Mouse (Mus musculus): ENCODE measurements around the gene Tnfsf18. TPM values are rescaled to one million over a fixed set of nuclear protein-coding genes. Genes with fewer than 3 reads are reported as not detected.

Gene Tnfsf18
- polyA plus RNA-seq (2015; fragmentation: Nextera tagmentation; extraction: Ambion mirVana): not detected in 2 replicates

DNA sequence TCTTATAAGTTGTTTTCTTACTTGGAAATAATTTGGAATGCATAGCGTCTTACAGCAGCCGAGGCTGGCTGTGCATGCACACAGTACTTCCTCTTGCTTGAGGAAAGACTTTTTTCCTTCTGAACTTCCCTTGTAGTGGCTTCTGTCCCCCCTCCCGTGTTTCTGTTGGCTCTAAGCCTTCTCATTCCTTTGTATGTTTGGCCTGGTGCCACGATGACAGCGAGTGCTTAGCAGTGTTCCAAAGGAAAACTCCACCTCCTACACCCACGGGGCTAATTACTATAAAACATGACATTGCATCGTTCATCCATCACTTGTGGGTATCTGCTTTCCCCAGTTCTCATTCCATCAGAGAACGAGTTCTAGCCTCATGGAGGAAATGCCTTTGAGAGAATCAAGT is at the start of gene Tnfsf18:
Gene Tnfsf18, plus strand, starts transcription at position 313 of the 400 bp plus-strand sequence.
- peaks cover 7% of the 10 kb centered on the region; the same call in 1 of the 2 replicates for H3K4me1 ChIP-seq (ENCODE audit: control insufficient read depth, insufficient read depth, low read length)
- H3K27me3 ChIP-seq (replicated peaks; ENCODE audit: control insufficient read depth, insufficient read depth, low read length): no peaks in the 10 kb centered on the region
- no peak within 1 kb of the TSS for H3K4me3 ChIP-seq (ENCODE audit: low read length)
- WGBS: 37% methylated on average over 8 of the region's 8 CpGs
- no peak within 1 kb of the TSS for H3K9ac ChIP-seq (ENCODE audit: low read depth, low read length)
- H3K36me3 ChIP-seq (ENCODE audit: control insufficient read depth, insufficient read depth, low read length): no peaks in the 10 kb centered on the region
- no peak within 1 kb of the TSS; the same call in 1 of the 2 replicates for H3K27ac ChIP-seq (ENCODE audit: low read length)
- peak; percentile 75 for ATAC-seq
- H3K9me3 ChIP-seq (ENCODE audit: control insufficient read depth, low read length): no peaks in the 10 kb centered on the region
- no peak within 1 kb of the TSS for H3K4me2 ChIP-seq (ENCODE audit: low read depth, low read length)

DNA sequence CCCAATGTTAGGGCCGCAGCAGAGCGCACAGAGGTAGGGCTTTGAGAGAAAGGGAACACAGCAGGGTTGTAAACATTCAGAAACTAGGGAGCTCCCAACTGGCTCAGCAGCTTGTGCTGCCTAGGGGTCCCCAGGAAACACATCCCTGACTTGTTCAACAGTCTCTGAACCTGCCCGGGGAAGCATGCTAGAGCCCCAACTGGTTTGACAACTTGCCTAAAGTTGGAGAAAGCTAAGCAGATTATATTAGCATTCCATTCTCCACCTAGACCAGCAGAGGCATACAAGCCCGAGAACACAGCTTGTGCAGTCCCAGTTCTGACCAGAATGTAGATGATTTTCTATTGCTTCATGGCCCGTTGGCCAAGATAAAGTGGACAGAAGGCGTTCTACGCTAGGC is 49.6 kb upstream of the Tnfsf18 start:
- Histone ChIP-seq H3K4me1 (ENCODE audit: control insufficient read depth, insufficient read depth, low read length) (no peaks in the 10 kb centered on the region), H3K9me3 (ENCODE audit: control insufficient read depth, low read length) (no peaks in the 10 kb centered on the region), H3K4me3 (ENCODE audit: low read length) (no peak overlapping the region), H3K4me2 (ENCODE audit: low read depth, low read length) (no peak overlapping the region), H3K27ac (ENCODE audit: low read length) (no peak overlapping the region), H3K9ac (ENCODE audit: low read depth, low read length) (no peak overlapping the region), H3K36me3 (ENCODE audit: control insufficient read depth, insufficient read depth, low read length) (no peaks in the 10 kb centered on the region), H3K27me3 (replicated peaks; ENCODE audit: control insufficient read depth, insufficient read depth, low read length) (no peaks in the 10 kb centered on the region)
- ATAC-seq: peak; percentile 59; the same call in 1 of the 2 replicates
- WGBS: 65% methylated on average over 7 of the region's 7 CpGs

DNA sequence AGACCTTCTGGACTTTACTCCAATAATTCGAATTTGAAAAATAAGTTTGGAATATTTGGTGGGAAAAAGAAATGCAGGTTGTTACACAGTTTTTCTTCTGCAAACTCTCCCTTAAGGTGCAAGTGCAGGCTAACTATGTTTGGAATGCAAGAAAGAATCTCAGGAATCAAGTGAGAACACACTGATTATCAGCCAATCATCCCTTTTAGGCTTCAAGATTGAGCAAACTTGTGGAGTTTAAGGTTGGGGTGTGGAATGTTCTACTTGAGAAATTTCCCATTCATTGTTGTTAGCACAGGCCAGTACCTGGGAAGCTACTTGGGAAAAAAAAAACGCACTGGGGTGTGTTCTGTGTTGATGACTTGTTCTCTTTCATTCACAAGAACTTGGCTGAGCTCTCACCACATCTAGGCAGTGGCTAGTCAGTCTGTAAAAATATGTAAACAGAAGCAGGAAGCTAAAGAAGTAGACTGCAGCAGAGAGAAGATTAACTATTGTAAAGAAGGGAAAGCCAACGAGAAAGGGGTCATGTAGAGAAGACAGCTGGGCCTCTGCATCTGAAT is 42.7 kb upstream of the Tnfsf18 start:
- H3K9ac ChIP-seq (ENCODE audit: low read depth, low read length): no peak overlapping the region
- no peak for ATAC-seq
- H3K4me3 ChIP-seq (ENCODE audit: low read length): no peak overlapping the region
- H3K27ac ChIP-seq (ENCODE audit: low read length): no peak overlapping the region
- H3K4me2 ChIP-seq (ENCODE audit: low read depth, low read length): no peak overlapping the region
- no peaks in the 10 kb centered on the region for H3K27me3 ChIP-seq (replicated peaks; ENCODE audit: control insufficient read depth, insufficient read depth, low read length)
- no peaks in the 10 kb centered on the region for H3K9me3 ChIP-seq (ENCODE audit: control insufficient read depth, low read length)
- no peaks in the 10 kb centered on the region for H3K36me3 ChIP-seq (ENCODE audit: control insufficient read depth, insufficient read depth, low read length)
- WGBS: 33% methylated on average over 3 of the region's 3 CpGs
- H3K4me1 ChIP-seq (ENCODE audit: control insufficient read depth, insufficient read depth, low read length): no peaks in the 10 kb centered on the region

DNA sequence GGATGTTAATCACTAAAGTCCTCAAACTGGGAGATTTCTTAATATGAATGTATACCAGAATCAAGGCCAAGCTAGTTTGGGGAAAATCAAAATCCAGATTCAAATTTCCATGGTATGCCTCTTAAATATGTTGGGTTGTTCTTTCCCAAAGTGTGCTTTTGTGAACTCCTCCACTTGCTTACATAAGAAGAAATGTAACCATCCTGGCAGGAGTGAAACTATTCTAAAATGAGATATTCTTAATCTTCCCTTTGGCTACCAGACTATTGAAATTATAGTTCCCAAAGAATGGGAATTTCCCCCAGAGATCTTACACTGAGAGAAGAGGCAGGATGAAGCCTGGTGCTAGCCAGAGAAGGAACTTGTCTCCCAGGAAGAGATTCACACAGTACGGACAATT is 42.2 kb upstream of the Tnfsf18 start:
- H3K27ac ChIP-seq (ENCODE audit: low read length): no peak overlapping the region
- 84% methylated on average over 1 of the region's 1 CpGs for WGBS

DNA sequence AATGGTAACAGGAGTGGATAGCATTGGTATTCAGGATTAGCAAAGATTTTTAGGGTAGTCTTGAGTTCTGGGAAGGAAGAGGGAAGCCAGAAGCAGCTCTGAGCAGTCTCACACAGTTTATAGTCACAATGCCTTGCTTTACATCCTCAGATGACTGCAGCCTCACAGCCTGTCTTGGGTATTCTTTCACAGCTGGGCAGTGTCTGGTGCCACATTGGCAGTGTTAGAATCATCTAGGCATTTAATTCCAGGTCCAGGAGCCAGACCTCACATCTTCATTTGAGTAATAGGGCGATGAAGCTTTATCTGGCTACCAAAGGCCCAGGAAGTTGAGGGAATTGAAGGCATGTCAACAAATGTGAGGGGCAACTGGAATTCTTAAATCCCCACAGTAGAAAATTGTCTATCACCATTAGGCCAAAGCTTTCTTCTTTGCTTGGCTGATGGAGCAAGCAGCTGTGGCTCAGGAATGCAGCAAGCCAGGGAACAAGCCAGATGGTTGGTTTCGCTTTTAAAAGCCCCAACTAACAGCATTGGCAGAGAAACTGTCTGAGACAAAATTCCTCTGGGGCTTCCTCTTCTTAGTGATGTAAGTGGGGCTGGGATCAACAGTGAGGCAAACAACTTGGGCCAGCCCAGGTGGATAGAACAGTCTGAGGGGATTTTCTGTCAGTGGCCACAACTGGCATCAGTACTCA is 30.9 kb upstream of the Tnfsf18 start:
- no peaks in the 10 kb centered on the region for H3K27me3 ChIP-seq (replicated peaks; ENCODE audit: control insufficient read depth, insufficient read depth, low read length)
- H3K4me3 ChIP-seq (ENCODE audit: low read length): no peak overlapping the region
- no peak overlapping the region for H3K4me2 ChIP-seq (ENCODE audit: low read depth, low read length)
- H3K27ac ChIP-seq (ENCODE audit: low read length): peak overlapping the region; percentile 31; the same call in 1 of the 2 replicates
- H3K4me1 ChIP-seq (ENCODE audit: control insufficient read depth, insufficient read depth, low read length): no peaks in the 10 kb centered on the region
- no peaks in the 10 kb centered on the region for H3K9me3 ChIP-seq (ENCODE audit: control insufficient read depth, low read length)
- WGBS: 66% methylated on average over 2 of the region's 2 CpGs
- ATAC-seq: no peak; the same call in 1 of the 2 replicates
- H3K9ac ChIP-seq (ENCODE audit: low read depth, low read length): no peak overlapping the region
- no peaks in the 10 kb centered on the region for H3K36me3 ChIP-seq (ENCODE audit: control insufficient read depth, insufficient read depth, low read length)

More for the DNA sequence above, 42.2 kb upstream of the Tnfsf18 start:
- Histone ChIP-seq H3K9ac (ENCODE audit: low read depth, low read length) (no peak overlapping the region), H3K36me3 (ENCODE audit: control insufficient read depth, insufficient read depth, low read length) (no peaks in the 10 kb centered on the region), H3K4me3 (ENCODE audit: low read length) (no peak overlapping the region), H3K4me2 (ENCODE audit: low read depth, low read length) (no peak overlapping the region), H3K4me1 (ENCODE audit: control insufficient read depth, insufficient read depth, low read length) (no peaks in the 10 kb centered on the region), H3K27me3 (replicated peaks; ENCODE audit: control insufficient read depth, insufficient read depth, low read length) (no peaks in the 10 kb centered on the region), H3K9me3 (ENCODE audit: control insufficient read depth, low read length) (no peaks in the 10 kb centered on the region)
- no peak for ATAC-seq

DNA sequence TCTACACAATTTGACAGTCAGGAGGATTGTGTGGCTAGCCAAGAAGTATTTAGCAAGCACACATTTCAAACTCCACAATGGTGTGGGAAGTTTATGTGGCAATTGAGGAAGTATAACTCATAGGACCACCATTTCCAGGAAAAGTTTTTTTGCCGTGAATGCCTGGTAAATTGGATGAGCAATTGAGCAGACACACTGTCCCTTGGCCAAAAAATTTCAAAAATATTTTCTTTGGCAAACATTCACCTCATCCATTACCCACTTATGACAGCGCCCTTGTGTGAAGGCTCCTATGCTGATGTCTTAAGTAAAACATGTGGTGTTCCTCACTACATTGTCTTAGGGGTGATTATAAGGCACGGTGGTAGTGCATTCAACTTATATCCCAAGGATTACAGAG is 17.2 kb upstream of the Tnfsf18 start:
- no peaks in the 10 kb centered on the region for H3K36me3 ChIP-seq (ENCODE audit: control insufficient read depth, insufficient read depth, low read length)
- H3K27ac ChIP-seq (ENCODE audit: low read length): no peak overlapping the region
- H3K9me3 ChIP-seq (ENCODE audit: control insufficient read depth, low read length): no peaks in the 10 kb centered on the region
- H3K4me2 ChIP-seq (ENCODE audit: low read depth, low read length): no peak overlapping the region
- 74% methylated on average over 3 of the region's 3 CpGs for WGBS
- ATAC-seq: no peak
- H3K9ac ChIP-seq (ENCODE audit: low read depth, low read length): no peak overlapping the region
- no peaks in the 10 kb centered on the region for H3K27me3 ChIP-seq (replicated peaks; ENCODE audit: control insufficient read depth, insufficient read depth, low read length)
- no peak overlapping the region for H3K4me3 ChIP-seq (ENCODE audit: low read length)
- no peaks in the 10 kb centered on the region for H3K4me1 ChIP-seq (ENCODE audit: control insufficient read depth, insufficient read depth, low read length)

DNA sequence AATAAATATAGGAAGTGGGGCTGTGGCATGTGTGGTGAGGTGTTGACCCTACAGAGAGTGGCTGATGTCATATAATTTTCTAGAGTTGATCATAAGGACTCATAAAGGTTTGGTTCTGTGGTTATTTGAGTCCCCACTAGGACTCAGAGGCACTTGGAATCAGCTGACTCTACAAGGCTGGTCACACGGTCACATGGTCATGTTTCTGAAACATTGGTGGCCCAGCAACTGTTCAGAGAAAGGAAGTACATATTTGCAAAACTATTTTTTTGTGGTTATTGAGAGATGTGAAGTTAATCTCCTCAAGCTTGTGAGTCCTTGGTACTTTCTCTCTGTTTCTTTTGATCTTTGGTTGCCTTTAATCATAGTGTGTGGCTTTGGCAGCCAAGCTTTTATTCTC is 14.6 kb upstream of the Tnfsf18 start:
- 94% methylated on average over 1 of the region's 1 CpGs for WGBS

DNA sequence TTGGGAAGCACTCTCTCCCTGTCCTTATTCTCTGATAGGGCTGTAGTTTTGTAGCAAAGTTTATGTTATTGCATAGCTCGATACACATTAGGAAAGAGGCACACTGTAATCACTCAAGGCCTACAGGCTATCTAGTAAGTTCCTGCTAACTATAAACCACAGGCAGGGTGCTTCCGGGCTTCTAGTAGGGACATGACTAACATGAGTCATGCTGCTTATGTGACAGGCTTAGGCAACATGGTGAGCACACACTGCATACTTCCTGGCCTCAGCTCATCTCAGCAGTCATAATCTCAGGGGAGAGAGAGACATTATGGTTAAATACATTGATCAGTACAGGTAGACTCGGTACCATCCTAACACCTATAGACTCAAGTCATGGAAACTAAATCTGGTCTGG is 12.2 kb upstream of the Tnfsf18 start:
- no peaks in the 10 kb centered on the region for H3K4me1 ChIP-seq (ENCODE audit: control insufficient read depth, insufficient read depth, low read length)
- 77% methylated on average over 3 of the region's 3 CpGs for WGBS
- H3K4me3 ChIP-seq (ENCODE audit: low read length): no peak overlapping the region
- ATAC-seq: no peak
- no peaks in the 10 kb centered on the region for H3K36me3 ChIP-seq (ENCODE audit: control insufficient read depth, insufficient read depth, low read length)
- H3K27ac ChIP-seq (ENCODE audit: low read length): no peak overlapping the region
- no peaks in the 10 kb centered on the region for H3K27me3 ChIP-seq (replicated peaks; ENCODE audit: control insufficient read depth, insufficient read depth, low read length)
- no peak overlapping the region for H3K9ac ChIP-seq (ENCODE audit: low read depth, low read length)
- H3K4me2 ChIP-seq (ENCODE audit: low read depth, low read length): no peak overlapping the region
- H3K9me3 ChIP-seq (ENCODE audit: control insufficient read depth, low read length): no peaks in the 10 kb centered on the region

More for the DNA sequence above, 14.6 kb upstream of the Tnfsf18 start:
- H3K27ac ChIP-seq (ENCODE audit: low read length): no peak overlapping the region
- H3K4me1 ChIP-seq (ENCODE audit: control insufficient read depth, insufficient read depth, low read length): no peaks in the 10 kb centered on the region
- H3K9me3 ChIP-seq (ENCODE audit: control insufficient read depth, low read length): no peaks in the 10 kb centered on the region
- no peak overlapping the region for H3K4me2 ChIP-seq (ENCODE audit: low read depth, low read length)
- no peaks in the 10 kb centered on the region for H3K27me3 ChIP-seq (replicated peaks; ENCODE audit: control insufficient read depth, insufficient read depth, low read length)
- ATAC-seq: no peak
- no peak overlapping the region for H3K9ac ChIP-seq (ENCODE audit: low read depth, low read length)
- no peaks in the 10 kb centered on the region for H3K36me3 ChIP-seq (ENCODE audit: control insufficient read depth, insufficient read depth, low read length)
- H3K4me3 ChIP-seq (ENCODE audit: low read length): no peak overlapping the region

DNA sequence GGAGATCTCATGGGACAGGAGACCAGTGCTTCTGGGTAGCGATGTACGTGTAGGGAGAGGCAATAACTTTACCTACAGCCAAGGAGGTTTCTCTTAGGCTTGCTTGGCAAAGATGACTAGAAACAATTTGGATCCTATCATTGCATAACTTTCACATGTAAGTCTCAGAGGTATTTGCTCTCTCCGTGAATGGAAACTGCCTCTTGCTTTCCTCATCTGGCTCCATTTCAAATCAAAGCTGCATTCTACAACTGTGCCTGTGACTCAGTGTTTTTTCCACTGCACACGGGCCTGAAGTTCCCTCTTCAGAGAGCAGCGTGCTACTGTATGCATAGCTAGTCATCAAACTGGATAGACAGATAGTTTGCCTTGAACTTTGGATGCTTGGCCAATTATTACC is 7.4 kb upstream of the Tnfsf18 start:
- 79% methylated on average over 5 of the region's 5 CpGs for WGBS
- Histone ChIP-seq H3K4me3 (ENCODE audit: low read length) (no peak overlapping the region), H3K27ac (ENCODE audit: low read length) (no peak overlapping the region), H3K27me3 (replicated peaks; ENCODE audit: control insufficient read depth, insufficient read depth, low read length) (no peaks in the 10 kb centered on the region), H3K4me1 (ENCODE audit: control insufficient read depth, insufficient read depth, low read length) (no peaks in the 10 kb centered on the region), H3K36me3 (ENCODE audit: control insufficient read depth, insufficient read depth, low read length) (no peaks in the 10 kb centered on the region), H3K9me3 (ENCODE audit: control insufficient read depth, low read length) (no peaks in the 10 kb centered on the region), H3K4me2 (ENCODE audit: low read depth, low read length) (no peak overlapping the region), H3K9ac (ENCODE audit: low read depth, low read length) (no peak overlapping the region)
- ATAC-seq: no peak

All from intestine, embryonic 16.5 days (tissue).